Mouse (Mus musculus) CD4-positive, CD25-positive, alpha-beta regulatory T cell (primary cell): ENCODE results near the gene Olfr1123. TPM values are rescaled to one million over a fixed set of nuclear protein-coding genes. Genes with fewer than 3 reads are reported as not detected.

Experiments used
- polyA plus RNA-seq: library from polyadenylated mRNA; unstranded; fragments of 100-300 nt; shearing (Covaris generic); gene quantifications from one replicate; pipeline ENCODE4 v1.2.1, GENCODE M21; 2017

The Olfr1123 gene
- polyA plus RNA-seq = not detected

GRCm38 (mm10) chr2:87416335-87416734 lies at the start of gene Olfr1123:
TSS of gene Olfr1123 (plus strand) at chr2:87416635.

GRCm38 (mm10) chr2:87369595-87369994 lies 46.8 kb upstream of the Olfr1123 start, which contains the start of gene Olfr1121:
TSS of gene Olfr1121 (plus strand) at chr2:87369895.

GRCm38 (mm10) chr2:87385549-87385948 lies 30.9 kb upstream of the Olfr1123 start, which contains the start of gene Olfr1122:
TSS of gene Olfr1122 (plus strand) at chr2:87385849.

GRCm38 (mm10) chr2:87429975-87430374 lies 13.5 kb downstream of the Olfr1123 start, which contains the start of gene Olfr1124:
TSS of gene Olfr1124 (plus strand) at chr2:87430275.

GRCm38 (mm10) chr2:87453662-87454061 lies 37.2 kb downstream of the Olfr1123 start, which contains the start of gene Olfr1126:
TSS of gene Olfr1126 (plus strand) at chr2:87453962.

Other genes with a start within 250 kb of the Olfr1123 start
- not detected for gene Olfr1112, start 228.8 kb upstream of the Olfr1123 start, polyA plus RNA-seq
- gene Olfr1113, start 207.7 kb upstream of the Olfr1123 start, polyA plus RNA-seq = not detected
- not detected for gene Olfr1115, start 168.6 kb upstream of the Olfr1123 start, polyA plus RNA-seq
- gene Olfr1116, start 149.1 kb upstream of the Olfr1123 start, polyA plus RNA-seq = 0.02 TPM
- not detected for gene Olfr1118, start 109.1 kb upstream of the Olfr1123 start, polyA plus RNA-seq
- gene Olfr1120, start 61.8 kb upstream of the Olfr1123 start, polyA plus RNA-seq = 0.07 TPM
- gene Olfr1121, start 46.7 kb upstream of the Olfr1123 start, polyA plus RNA-seq = not detected
- gene Olfr1122, start 30.8 kb upstream of the Olfr1123 start, polyA plus RNA-seq = 0.16 TPM
- gene Olfr1124, start 13.6 kb downstream of the Olfr1123 start, polyA plus RNA-seq = 0.19 TPM
- not detected for gene Olfr1126, start 37.3 kb downstream of the Olfr1123 start, polyA plus RNA-seq
- not detected for gene Pramel7, start 80.5 kb downstream of the Olfr1123 start, polyA plus RNA-seq
- gene Pramel6, start 89.9 kb downstream of the Olfr1123 start, polyA plus RNA-seq = not detected
- not detected for gene Olfr153, start 115.2 kb downstream of the Olfr1123 start, polyA plus RNA-seq
- not detected for gene Olfr1128, start 128.9 kb downstream of the Olfr1123 start, polyA plus RNA-seq
- 0.07 TPM for gene Olfr1129, start 157.3 kb downstream of the Olfr1123 start, polyA plus RNA-seq
- not detected for gene Olfr1130, start 189.6 kb downstream of the Olfr1123 start, polyA plus RNA-seq
- 0.13 TPM for gene Olfr1131, start 210.5 kb downstream of the Olfr1123 start, polyA plus RNA-seq
- gene Olfr1132, start 220.9 kb downstream of the Olfr1123 start, polyA plus RNA-seq = not detected
- gene Olfr1133, start 230.7 kb downstream of the Olfr1123 start, polyA plus RNA-seq = not detected
- gene Olfr1134, start 241.8 kb downstream of the Olfr1123 start, polyA plus RNA-seq = not detected